Mouse (Mus musculus) intestine, embryonic 14.5 days (tissue): Measurements from ENCODE around the gene Agbl4. TPM values are rescaled to one million over a fixed set of nuclear protein-coding genes. Genes with fewer than 3 reads are reported as not detected.

ENCODE experiments used
- ATAC-seq: fragments of 200-750 bp; cut with Nextera tagmentation; replicated peaks from 2 replicates; pipeline ENCODE4 v1.8.0; 2017; ENCODE audit warnings: low read depth, moderate number of reproducible peaks, moderate TSS enrichment, moderate library complexity; ENCODE audit not compliant: low FRiP score, low TSS enrichment
- DNase-seq: peaks from one replicate; pipeline ENCODE4 v3.0.0-alpha.2; 2018; ENCODE audit warnings: low spot score
- H3K27ac ChIP-seq: fragments of 300-500 bp; sonication (generic); 2 replicates; pipeline ENCODE4 v1.5.1; 2014; ENCODE audit warnings: low read depth, mild to moderate bottlenecking, control low read depth
- H3K27me3 ChIP-seq: fragments of 300-500 bp; sonication (generic); replicated peaks from 2 replicates; pipeline ENCODE4 v1.6.1; 2014; ENCODE audit warnings: low read length, control low read depth; ENCODE audit not compliant: control insufficient read depth, insufficient read depth
- H3K36me3 ChIP-seq: fragments of 300-500 bp; sonication (generic); 2 replicates; pipeline ENCODE4 v1.6.1; 2014; ENCODE audit warnings: low read length, control low read depth; ENCODE audit not compliant: control insufficient read depth, insufficient read depth
- H3K4me1 ChIP-seq: fragments of 300-500 bp; sonication (generic); replicated peaks from 2 replicates; pipeline ENCODE4 v1.6.1; 2014; ENCODE audit warnings: low read length, control low read depth, mixed read lengths; ENCODE audit not compliant: control insufficient read depth, insufficient read depth
- H3K4me2 ChIP-seq: fragments of 300-500 bp; sonication (generic); 2 replicates; pipeline ENCODE4 v1.6.1; 2014; ENCODE audit warnings: low read length
- H3K4me3 ChIP-seq: fragments of 300-500 bp; sonication (generic); 2 replicates; pipeline ENCODE4 v1.5.1; 2014; ENCODE audit warnings: low read depth, low read length, control low read depth, mixed read lengths
- H3K9ac ChIP-seq: fragments of 300-500 bp; sonication (generic); 2 replicates; pipeline ENCODE4 v1.6.1; 2014; ENCODE audit warnings: mild to moderate bottlenecking, low read length
- H3K9me3 ChIP-seq: fragments of 300-500 bp; sonication (generic); 2 replicates; pipeline ENCODE4 v1.6.1; 2016; ENCODE audit warnings: low read length, control low read depth; ENCODE audit not compliant: control insufficient read depth
- WGBS: fragments of 180-500 bp; shearing (Covaris S2); extraction: QIAGEN DNeasy Blood & Tissue Kit; methylation state at CpG from one replicate; pipeline ENCODE4 v1.1.7; 2014; 5-methylcytosine and 5-hydroxymethylcytosine counted together
- polyA plus RNA-seq: library from polyadenylated mRNA; unstranded; fragments of >200 nt; fragmentation: Nextera tagmentation; extraction: Ambion mirVana; gene quantifications from 2 replicates; pipeline ENCODE4 v1.2.1, GENCODE M21; 2014

Gene Agbl4
- polyA plus RNA-seq, 1 experiment from 2014 or later = 0.39 TPM

GRCm38 (mm10) chr4:111357176-111357575 lies 959.7 kb downstream of the Agbl4 start:
- no peak for ATAC-seq
- H3K27ac ChIP-seq = no peak overlapping the region

GRCm38 (mm10) chr4:111364199-111364598 lies 966.7 kb downstream of the Agbl4 start:
- H3K27ac ChIP-seq = no peak overlapping the region
- no peak overlapping the region for H3K4me3 ChIP-seq
- 69% methylated on average over 2 of the region's 2 CpGs for WGBS
- H3K9ac ChIP-seq = no peak overlapping the region
- no peaks in the 10 kb centered on the region for H3K4me1 ChIP-seq
- DNase-seq = no peak
- no peaks in the 10 kb centered on the region for H3K36me3 ChIP-seq
- no peak for ATAC-seq
- H3K4me2 ChIP-seq = no peak overlapping the region
- H3K9me3 ChIP-seq = no peaks in the 10 kb centered on the region
- H3K27me3 ChIP-seq = no peaks in the 10 kb centered on the region

More at GRCm38 (mm10) chr4:111357176-111357575, 959.7 kb downstream of the Agbl4 start:
- peaks cover 4% of the 10 kb centered on the region; the same call in 1 of the 2 replicates for H3K4me1 ChIP-seq
- DNase-seq = no peak
- H3K36me3 ChIP-seq = no peaks in the 10 kb centered on the region
- no peak overlapping the region for H3K9ac ChIP-seq
- no peak overlapping the region for H3K4me3 ChIP-seq
- WGBS = 27% methylated on average over 3 of the region's 3 CpGs
- H3K27me3 ChIP-seq = no peaks in the 10 kb centered on the region
- no peaks in the 10 kb centered on the region for H3K9me3 ChIP-seq
- H3K4me2 ChIP-seq = no peak overlapping the region

GRCm38 (mm10) chr4:111367771-111368170 lies 970.3 kb downstream of the Agbl4 start:
- H3K4me3 ChIP-seq = no peak overlapping the region
- H3K4me1 ChIP-seq = no peaks in the 10 kb centered on the region
- WGBS = 73% methylated on average over 2 of the region's 2 CpGs
- no peak for ATAC-seq
- no peak for DNase-seq
- no peaks in the 10 kb centered on the region for H3K36me3 ChIP-seq
- H3K27ac ChIP-seq = no peak overlapping the region
- no peak overlapping the region for H3K4me2 ChIP-seq
- H3K9me3 ChIP-seq = no peaks in the 10 kb centered on the region
- no peaks in the 10 kb centered on the region for H3K27me3 ChIP-seq
- H3K9ac ChIP-seq = no peak overlapping the region

GRCm38 (mm10) chr4:111377159-111377558 lies 979.7 kb downstream of the Agbl4 start:
- DNase-seq (no peak), ATAC-seq (no peak)
- Histone ChIP-seq H3K27me3 (no peaks in the 10 kb centered on the region), H3K4me1 (no peaks in the 10 kb centered on the region), H3K4me3 (no peak overlapping the region), H3K27ac (no peak overlapping the region), H3K4me2 (no peak overlapping the region), H3K9me3 (no peaks in the 10 kb centered on the region), H3K36me3 (no peaks in the 10 kb centered on the region), H3K9ac (no peak overlapping the region)

- no peaks in the 10 kb centered on the region for H3K36me3 ChIP-seq
- WGBS = 92% methylated on average over 3 of the region's 3 CpGs
- DNase-seq (no peak), ATAC-seq (no peak)
- no peak overlapping the region for H3K27ac ChIP-seq
- no peak overlapping the region for H3K4me2 ChIP-seq
- H3K4me1 ChIP-seq = no peaks in the 10 kb centered on the region
- no peak overlapping the region for H3K9ac ChIP-seq
- no peak overlapping the region for H3K4me3 ChIP-seq
- H3K27me3 ChIP-seq = no peaks in the 10 kb centered on the region
- H3K9me3 ChIP-seq = no peaks in the 10 kb centered on the region
Measured at GRCm38 (mm10) chr4:111378071-111378470, 980.6 kb downstream of the Agbl4 start.

- 88% methylated on average over 2 of the region's 2 CpGs for WGBS
Measured at GRCm38 (mm10) chr4:111383101-111383500, 985.6 kb downstream of the Agbl4 start.

GRCm38 (mm10) chr4:111390736-111391135 lies 993.3 kb downstream of the Agbl4 start:
- ATAC-seq (no peak), DNase-seq (no peak)
- no peak overlapping the region for H3K4me3 ChIP-seq
- H3K27ac ChIP-seq = no peak overlapping the region
- no peak overlapping the region for H3K4me2 ChIP-seq
- no peaks in the 10 kb centered on the region for H3K36me3 ChIP-seq
- no peak overlapping the region for H3K9ac ChIP-seq
- no peaks in the 10 kb centered on the region for H3K9me3 ChIP-seq
- H3K27me3 ChIP-seq = no peaks in the 10 kb centered on the region
- no peaks in the 10 kb centered on the region for H3K4me1 ChIP-seq

More at GRCm38 (mm10) chr4:111383101-111383500, 985.6 kb downstream of the Agbl4 start:
- H3K4me3 ChIP-seq = no peak overlapping the region
- no peak for ATAC-seq
- no peak overlapping the region for H3K9ac ChIP-seq
- DNase-seq = no peak
- no peaks in the 10 kb centered on the region for H3K4me1 ChIP-seq
- H3K27me3 ChIP-seq = no peaks in the 10 kb centered on the region
- H3K27ac ChIP-seq = no peak overlapping the region
- H3K4me2 ChIP-seq = no peak overlapping the region
- no peaks in the 10 kb centered on the region for H3K36me3 ChIP-seq
- H3K9me3 ChIP-seq = no peaks in the 10 kb centered on the region

GRCm38 (mm10) chr4:111399784-111400183 lies 1002.3 kb downstream of the Agbl4 start:
- Histone ChIP-seq H3K4me3 (no peak overlapping the region), H3K27ac (no peak overlapping the region), H3K9me3 (no peaks in the 10 kb centered on the region), H3K9ac (no peak overlapping the region), H3K36me3 (no peaks in the 10 kb centered on the region), H3K4me1 (no peaks in the 10 kb centered on the region), H3K4me2 (no peak overlapping the region), H3K27me3 (no peaks in the 10 kb centered on the region)
- ATAC-seq (no peak), DNase-seq (no peak)

- no peak overlapping the region for H3K4me2 ChIP-seq
- no peak for ATAC-seq
Measured at GRCm38 (mm10) chr4:111400676-111401075, 1003.2 kb downstream of the Agbl4 start.

More at GRCm38 (mm10) chr4:111400676-111401075, 1003.2 kb downstream of the Agbl4 start:
- DNase-seq = no peak
- Histone ChIP-seq H3K27me3 (no peaks in the 10 kb centered on the region), H3K36me3 (no peaks in the 10 kb centered on the region), H3K9me3 (no peaks in the 10 kb centered on the region), H3K9ac (no peak overlapping the region), H3K4me1 (no peaks in the 10 kb centered on the region), H3K4me3 (no peak overlapping the region), H3K27ac (no peak overlapping the region)
- 46% methylated on average over 2 of the region's 2 CpGs for WGBS
